In the genomic region with DNA sequence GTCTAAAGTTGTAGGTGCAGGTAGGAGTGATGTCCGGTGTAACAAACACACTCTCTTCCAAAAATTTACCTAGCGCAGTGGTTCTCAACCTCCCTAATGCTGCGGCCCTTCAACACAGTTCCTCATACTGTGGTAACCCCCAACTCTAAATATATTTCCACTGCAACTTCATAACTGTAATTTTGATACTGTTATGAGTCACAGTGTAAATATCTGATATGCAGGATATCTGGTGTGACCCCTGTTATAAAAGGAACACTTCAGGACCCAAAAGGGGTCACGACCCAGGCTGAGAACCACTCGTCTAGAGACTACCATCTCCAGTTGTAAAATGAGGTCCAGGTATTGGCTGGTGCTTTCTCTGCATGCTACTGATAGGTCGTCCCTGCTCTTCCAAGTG, we compare ENCODE assay signal across 1 mouse cellular context.
TF ChIP-seq lines count a peak whose summit lies in the region.

No protein-coding gene starts in this region.

TF ChIP-seq in CH12.LX, 34 proteins besides CTCF, POLR2A, EP300 and RAD21:
- TF ChIP-seq IRF4 (IDR thresholded peaks at IDR 0.05; ENCODE audit: low read depth, low read length) (peak; percentile 79), MEF2A (IDR thresholded peaks at IDR 0.05; ENCODE audit: borderline replicate concordance, low read depth, low read length) (peak; percentile 48; the same call in 1 of the 2 replicates), MXI1 (IDR thresholded peaks at IDR 0.05; ENCODE audit: low read depth, low read length) (no peak), BHLHE40 (IDR thresholded peaks at IDR 0.05; ENCODE audit: low read depth, low read length) (no peak), ZMIZ1 (IDR thresholded peaks at IDR 0.05; ENCODE audit: low read depth, low read length) (no peak), ELF1 (IDR thresholded peaks at IDR 0.05; ENCODE audit: low read depth, low read length) (no peak), JUN (IDR thresholded peaks at IDR 0.05; ENCODE audit: insufficient read depth, low read depth, low read length) (peak; percentile 11; the same call in 1 of the 2 replicates), JUND (conservative IDR thresholded peaks at IDR 0.05; ENCODE audit: low read depth, low read length) (peak; percentile 66; the same call in 1 of the 2 replicates), PAX5 (IDR thresholded peaks at IDR 0.05; ENCODE audit: low read length) (no peak), MYC (IDR thresholded peaks at IDR 0.05; ENCODE audit: low read depth, low read length) (no peak), SIN3A (IDR thresholded peaks at IDR 0.05; ENCODE audit: low read length) (no peak)
TF ChIP-seq in CH12.LX: peak in this region for 4.
